Mouse (Mus musculus): ENCODE measurements at regions not wholly inside any gene's neighbourhood (a gene's known extent, or its start where the extent isn't known, plus 50 kb on each side); places are given as distances from the start of the nearest gene placed in this dataset.

DNA sequence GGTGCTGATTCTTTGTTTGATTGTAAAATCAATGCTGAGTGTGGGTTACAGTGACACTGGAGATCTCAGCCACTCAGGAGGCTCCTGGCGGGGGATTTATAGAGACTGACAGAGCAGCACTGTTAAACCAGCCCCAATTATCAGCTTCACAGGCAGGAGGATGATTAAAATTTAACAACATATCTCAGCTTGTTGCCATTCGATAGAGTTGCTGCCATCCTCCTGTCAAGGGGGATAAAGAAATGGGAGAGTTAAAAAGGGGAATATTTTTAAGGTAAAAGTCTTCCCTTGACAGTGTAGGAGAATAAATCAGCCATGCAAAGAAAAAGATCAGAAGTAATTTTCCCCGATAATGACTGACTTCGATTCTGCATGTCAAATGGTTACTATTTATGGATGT, 178.8 kb downstream of the Ipo8 start:
- TF ChIP-seq POLR2A (IDR thresholded peaks at IDR 0.05; ENCODE audit: low read depth, low read length) (no peak), CTCF (conservative IDR thresholded peaks at IDR 0.05; ENCODE audit: insufficient read depth, insufficient read length, low read depth, low read length) (no peak)
